Mouse (Mus musculus) brain, adult 10 weeks (tissue): ENCODE measurements around the gene Wsb1. TPM values are rescaled to one million over a fixed set of nuclear protein-coding genes. Genes with fewer than 3 reads are reported as not detected.

Source experiments
- polyA plus RNA-seq: library from polyadenylated mRNA; stranded (reverse); fragments of 350-450 nt; fragmentation: Illumina TruSeq; extraction: RNeasy Lipid Tissue Mini Kit (QIAGEN cat#74804); gene quantifications from one replicate; pipeline ENCODE4 v1.2.3, GENCODE M21; 2015; ENCODE audit warnings: low read depth, low replicate concordance

Gene Wsb1
- 144 TPM for polyA plus RNA-seq

GRCm38 (mm10) chr11:79254391-79255098 is at the start of gene Wsb1:
Wsb1 (minus strand) TSS chr11:79254671.

DNA sequence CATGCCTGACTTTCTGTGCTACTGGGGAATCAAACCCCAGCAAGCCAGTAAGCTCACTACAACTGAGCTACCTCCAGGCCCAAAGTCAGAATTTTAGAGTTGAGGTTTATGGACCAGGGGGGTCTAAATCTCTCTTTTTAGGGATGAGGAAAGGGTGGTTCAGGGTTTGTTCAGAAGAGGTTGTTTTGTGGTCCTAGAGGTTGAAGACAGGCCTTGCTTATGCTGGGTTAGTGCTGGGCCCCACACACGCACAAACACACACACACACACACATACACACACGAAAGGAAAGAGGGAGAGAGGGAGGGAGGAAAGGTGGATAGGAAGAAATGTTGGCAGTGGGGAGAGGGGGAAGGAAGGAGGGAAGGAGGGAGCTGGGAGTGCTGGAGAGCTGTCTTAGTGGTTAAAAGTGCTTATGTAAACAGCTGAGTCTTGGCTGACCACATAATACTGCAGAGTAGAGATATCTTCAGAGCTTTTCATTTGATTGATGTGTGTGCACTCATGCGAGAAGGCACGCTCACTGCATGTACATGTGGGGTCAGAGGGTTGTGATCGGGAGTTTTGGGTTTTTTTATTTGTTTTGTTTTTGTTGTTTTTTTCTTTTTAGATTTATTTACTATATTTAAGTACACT is 42.5 kb upstream of the Wsb1 start, which contains the start of gene Gm9964:
TSS of gene Gm9964 (minus strand) at position 51 of the 636 bp plus-strand sequence.

Other genes starting within 250 kb of the Wsb1 start
- 31.1 TPM for gene Ksr1, start 108.3 kb downstream of the Wsb1 start, polyA plus RNA-seq
- not detected for gene Gm9964, start 42.2 kb upstream of the Wsb1 start, polyA plus RNA-seq
- 31.1 TPM for gene Nf1, start 85.0 kb upstream of the Wsb1 start, polyA plus RNA-seq
- gene Omg, start 249.4 kb upstream of the Wsb1 start, polyA plus RNA-seq = 157 TPM